Mouse (Mus musculus): Measurements from ENCODE around the gene Rnf224.

- TF ChIP-seq CTCF (IDR thresholded peaks at IDR 0.05; ENCODE audit: borderline replicate concordance, extremely low read depth, insufficient read depth, insufficient read length) (no peak), POLR2A (IDR thresholded peaks at IDR 0.05; ENCODE audit: borderline replicate concordance, extremely low read depth, insufficient read depth, insufficient read length, poor library complexity, severe bottlenecking) (no peak)
Measured at GRCm38 (mm10) chr2:25210686-25211085, 25.9 kb downstream of the Rnf224 start.

Data from brain, embryonic 14.5 days (tissue).